Mouse (Mus musculus) heart, embryonic 11.5 days (tissue): Measurements from ENCODE around the gene Zfp956. TPM values are rescaled to one million over a fixed set of nuclear protein-coding genes. Genes with fewer than 3 reads are reported as not detected.
A peak's percentile ranks its signal among the peaks of the same experiment; 100 is the strongest.

ENCODE experiments used
- ATAC-seq: fragments of 200-750 bp; cut with Nextera tagmentation; replicated peaks from 2 replicates; pipeline ENCODE4 v1.8.0; 2017; ENCODE audit warnings: moderate library complexity; ENCODE audit not compliant: insufficient number of reproducible peaks, low FRiP score, low TSS enrichment
- H3K27ac ChIP-seq: fragments of 300-500 bp; sonication (generic); 2 replicates; pipeline ENCODE4 v1.5.1; 2014; ENCODE audit warnings: mild to moderate bottlenecking, low read depth, low read length
- H3K27me3 ChIP-seq: fragments of 300-500 bp; sonication (generic); 2 replicates; pipeline ENCODE4 v1.6.1; 2014; ENCODE audit warnings: mild to moderate bottlenecking, low read length, mixed read lengths; ENCODE audit not compliant: control insufficient read depth, insufficient read depth
- H3K36me3 ChIP-seq: fragments of 300-500 bp; sonication (generic); 2 replicates; pipeline ENCODE4 v1.6.1; 2014; ENCODE audit warnings: mild to moderate bottlenecking, low read length, moderate library complexity, mixed read lengths; ENCODE audit not compliant: control insufficient read depth, insufficient read depth
- H3K4me1 ChIP-seq: fragments of 300-500 bp; sonication (generic); 2 replicates; pipeline ENCODE4 v1.6.1; 2014; ENCODE audit warnings: low read length; ENCODE audit not compliant: control insufficient read depth, insufficient read depth
- H3K4me2 ChIP-seq: fragments of 300-500 bp; sonication (generic); 2 replicates; pipeline ENCODE4 v1.6.1; 2014; ENCODE audit warnings: mild to moderate bottlenecking, moderate library complexity
- H3K4me3 ChIP-seq: fragments of 300-500 bp; sonication (generic); 2 replicates; pipeline ENCODE4 v1.5.1; 2014; ENCODE audit warnings: low read depth, low read length
- H3K9ac ChIP-seq: fragments of 300-500 bp; sonication (generic); 2 replicates; pipeline ENCODE4 v1.6.1; 2014; ENCODE audit warnings: mild to moderate bottlenecking, low read depth, low read length, moderate library complexity
- H3K9me3 ChIP-seq: fragments of 300-500 bp; sonication (generic); replicated peaks from 2 replicates; pipeline ENCODE4 v1.6.1; 2016; ENCODE audit warnings: low read length; ENCODE audit not compliant: control insufficient read depth
- WGBS: fragments of 180-500 bp; shearing (Covaris S2); extraction: QIAGEN DNeasy Blood & Tissue Kit; methylation state at CpG from one replicate; pipeline ENCODE4 v1.1.7; 2014; ENCODE audit not compliant: insufficient replicate concordance; 5-methylcytosine and 5-hydroxymethylcytosine counted together
- polyA plus RNA-seq: library from polyadenylated mRNA; unstranded; fragments of >200 nt; fragmentation: Nextera tagmentation; extraction: Ambion mirVana; gene quantifications from 2 replicates; pipeline ENCODE4 v1.2.1, GENCODE M21; 2014

The Zfp956 gene
- polyA plus RNA-seq, 1 experiment from 2014 or later: 2.5 TPM

GRCm38 (mm10) chr6:47995661-47996060 lies 42.5 kb downstream of the Zfp956 start:
- no peak for ATAC-seq
- peaks cover 81% of the 10 kb centered on the region for H3K27me3 ChIP-seq
- H3K9ac ChIP-seq: no peak overlapping the region
- H3K27ac ChIP-seq: no peak overlapping the region
- peaks cover 5% of the 10 kb centered on the region for H3K9me3 ChIP-seq
- no peaks in the 10 kb centered on the region for H3K36me3 ChIP-seq
- WGBS: 89% methylated on average over 9 of the region's 9 CpGs
- no peak overlapping the region for H3K4me2 ChIP-seq
- H3K4me3 ChIP-seq: no peak overlapping the region
- no peaks in the 10 kb centered on the region for H3K4me1 ChIP-seq

GRCm38 (mm10) chr6:48010727-48011126 lies 57.5 kb downstream of the Zfp956 start:
- Histone ChIP-seq H3K27me3 (peaks cover 74% of the 10 kb centered on the region), H3K4me1 (peaks cover 2% of the 10 kb centered on the region; the same call in 1 of the 2 replicates), H3K36me3 (no peaks in the 10 kb centered on the region), H3K9ac (no peak overlapping the region), H3K9me3 (no peaks in the 10 kb centered on the region; the same call in none of the 2 replicates), H3K27ac (no peak overlapping the region), H3K4me3 (no peak overlapping the region), H3K4me2 (no peak overlapping the region)
- 36% methylated on average over 8 of the region's 8 CpGs for WGBS
- peak; percentile 67 for ATAC-seq

Other genes starting within 250 kb of the Zfp956 start
- 218 and 257 TPM in 2 replicates for gene Pdia4, start 140.0 kb upstream of the Zfp956 start, polyA plus RNA-seq
- gene Zfp786, start 122.5 kb upstream of the Zfp956 start, polyA plus RNA-seq: 1.1 and 1.7 TPM in 2 replicates
- 2.8 and 4.0 TPM in 2 replicates for gene Zfp398, start 117.7 kb upstream of the Zfp956 start, polyA plus RNA-seq
- gene Zfp282, start 76.2 kb upstream of the Zfp956 start, polyA plus RNA-seq: 6.0 and 6.8 TPM in 2 replicates
- gene Zfp212, start 32.9 kb upstream of the Zfp956 start, polyA plus RNA-seq: 6.9 and 7.7 TPM in 2 replicates
- gene Zfp777, start 95.5 kb downstream of the Zfp956 start, polyA plus RNA-seq: 3.5 and 4.2 TPM in 2 replicates
- 10.0 and 11.4 TPM in 2 replicates for gene Zfp746, start 133.2 kb downstream of the Zfp956 start, polyA plus RNA-seq